Mouse (Mus musculus) kidney, postnatal 0 days (tissue): Measurements from ENCODE around the gene Myo18b. TPM values are rescaled to one million over a fixed set of nuclear protein-coding genes. Genes with fewer than 3 reads are reported as not detected.

Experiments
- ATAC-seq: fragments of 200-750 bp; cut with Nextera tagmentation; replicated peaks from 2 replicates; pipeline ENCODE4 v1.8.0; 2017; ENCODE audit warnings: low read depth, moderate number of reproducible peaks, moderate TSS enrichment, moderate library complexity; ENCODE audit not compliant: low FRiP score
- DNase-seq: peaks from one replicate; pipeline ENCODE4 v3.0.0-alpha.2; 2016; ENCODE audit warnings: low spot score
- H3K27ac ChIP-seq: fragments of 300-500 bp; sonication (generic); 2 replicates; pipeline ENCODE4 v1.5.1; 2014; ENCODE audit warnings: mild to moderate bottlenecking
- H3K27me3 ChIP-seq: fragments of 300-500 bp; sonication (generic); 2 replicates; pipeline ENCODE4 v1.6.1; 2014; ENCODE audit warnings: low read length, mixed read lengths; ENCODE audit not compliant: insufficient read depth
- H3K36me3 ChIP-seq: fragments of 300-500 bp; sonication (generic); 2 replicates; pipeline ENCODE4 v1.6.1; 2014; ENCODE audit warnings: low read length, mixed read lengths; ENCODE audit not compliant: insufficient read depth
- H3K4me1 ChIP-seq: fragments of 300-500 bp; sonication (generic); replicated peaks from 2 replicates; pipeline ENCODE4 v1.6.1; 2014; ENCODE audit warnings: antibody characterized with exemption, low read length, mixed read lengths; ENCODE audit not compliant: insufficient read depth
- H3K4me2 ChIP-seq: fragments of 300-500 bp; sonication (generic); 2 replicates; pipeline ENCODE4 v1.6.1; 2014; ENCODE audit warnings: mild to moderate bottlenecking, low read length, moderate library complexity, mixed read lengths
- H3K4me3 ChIP-seq: fragments of 300-500 bp; sonication (generic); replicated peaks from 2 replicates; pipeline ENCODE4 v1.5.1; 2014; ENCODE audit warnings: low read depth, low read length
- H3K9ac ChIP-seq: fragments of 300-500 bp; sonication (generic); 2 replicates; pipeline ENCODE4 v1.6.1; 2014; ENCODE audit warnings: low read depth, low read length
- H3K9me3 ChIP-seq: fragments of 300-500 bp; sonication (generic); replicated peaks from 2 replicates; pipeline ENCODE4 v1.6.1; 2016; ENCODE audit warnings: low read length, inconsistent platforms, mixed read lengths
- CTCF ChIP-seq: IDR thresholded peaks from 2 replicates; pipeline ENCODE4 v1.5.1; 2016; ENCODE audit warnings: antibody characterized with exemption, low read depth, mild to moderate bottlenecking, moderate library complexity
- WGBS: fragments of 180-500 bp; shearing (Covaris S2); extraction: QIAGEN DNeasy Blood & Tissue Kit; methylation state at CpG from one replicate; pipeline ENCODE4 v1.1.7; 2014; 5-methylcytosine and 5-hydroxymethylcytosine counted together
- polyA plus RNA-seq: library from polyadenylated mRNA; unstranded; fragments of >200 nt; fragmentation: Nextera tagmentation; extraction: Ambion mirVana; gene quantifications from 2 replicates; pipeline ENCODE4 v1.2.1, GENCODE M21; 2015

The Myo18b gene
- polyA plus RNA-seq, 1 experiment from 2014 or later = 0.13 TPM

- no peaks in the 10 kb centered on the region; the same call in 1 of the 2 replicates for H3K27me3 ChIP-seq
- no peaks in the 10 kb centered on the region; the same call in 1 of the 2 replicates for H3K4me1 ChIP-seq
- DNase-seq (no peak), ATAC-seq (no peak)
- H3K9me3 ChIP-seq = no peaks in the 10 kb centered on the region
- no peak overlapping the region for H3K4me2 ChIP-seq
- no peak overlapping the region for H3K4me3 ChIP-seq
- TF ChIP-seq CTCF = no peak
- H3K27ac ChIP-seq = no peak overlapping the region
- 78% methylated on average over 4 of the region's 4 CpGs for WGBS
- no peaks in the 10 kb centered on the region for H3K36me3 ChIP-seq
- no peak overlapping the region for H3K9ac ChIP-seq
Measured at GRCm38 (mm10) chr5:112652036-112652435, 244.1 kb downstream of the Myo18b start.

GRCm38 (mm10) chr5:112649164-112649702 is 246.9 kb downstream of the Myo18b start:
- H3K36me3 ChIP-seq = no peaks in the 10 kb centered on the region
- H3K4me1 ChIP-seq = no peaks in the 10 kb centered on the region
- no peak overlapping the region for H3K4me3 ChIP-seq
- ATAC-seq (no peak), DNase-seq (no peak)
- no peak overlapping the region for H3K9ac ChIP-seq
- no peaks in the 10 kb centered on the region for H3K27me3 ChIP-seq
- H3K9me3 ChIP-seq = no peaks in the 10 kb centered on the region
- no peak for TF ChIP-seq CTCF
- 79% methylated on average over 6 of the region's 6 CpGs for WGBS
- no peak overlapping the region for H3K27ac ChIP-seq
- no peak overlapping the region for H3K4me2 ChIP-seq

GRCm38 (mm10) chr5:112646871-112647270 is 249.3 kb downstream of the Myo18b start:
- Histone ChIP-seq H3K4me3 (no peak overlapping the region), H3K27ac (no peak overlapping the region), H3K27me3 (no peaks in the 10 kb centered on the region), H3K4me1 (no peaks in the 10 kb centered on the region), H3K36me3 (no peaks in the 10 kb centered on the region), H3K4me2 (no peak overlapping the region), H3K9ac (no peak overlapping the region), H3K9me3 (no peaks in the 10 kb centered on the region)
- WGBS = 92% methylated on average over 2 of the region's 2 CpGs
- ATAC-seq (no peak), DNase-seq (no peak)
- no peak for TF ChIP-seq CTCF

- Histone ChIP-seq H3K27me3 (no peaks in the 10 kb centered on the region), H3K36me3 (no peaks in the 10 kb centered on the region), H3K4me2 (no peak overlapping the region), H3K4me1 (no peaks in the 10 kb centered on the region), H3K4me3 (no peak overlapping the region), H3K27ac (no peak overlapping the region), H3K9me3 (no peaks in the 10 kb centered on the region), H3K9ac (no peak overlapping the region)
- no peak for TF ChIP-seq CTCF
- 89% methylated on average over 2 of the region's 2 CpGs for WGBS
- no peak for DNase-seq
- no peak for ATAC-seq
Measured at GRCm38 (mm10) chr5:112645535-112645934, 250.6 kb downstream of the Myo18b start.

GRCm38 (mm10) chr5:112643533-112644272 is 252.5 kb downstream of the Myo18b start:
- no peak for TF ChIP-seq CTCF
- ATAC-seq = no peak
- Histone ChIP-seq H3K4me2 (no peak overlapping the region), H3K36me3 (no peaks in the 10 kb centered on the region), H3K9ac (no peak overlapping the region), H3K27ac (no peak overlapping the region), H3K9me3 (no peaks in the 10 kb centered on the region), H3K4me1 (no peaks in the 10 kb centered on the region), H3K4me3 (no peak overlapping the region), H3K27me3 (no peaks in the 10 kb centered on the region)
- WGBS = 56% methylated on average over 19 of the region's 20 CpGs
- no peak for DNase-seq

- WGBS = 60% methylated on average over 10 of the region's 10 CpGs
- Histone ChIP-seq H3K4me1 (no peaks in the 10 kb centered on the region), H3K27ac (no peak overlapping the region), H3K9ac (no peak overlapping the region), H3K36me3 (no peaks in the 10 kb centered on the region), H3K9me3 (no peaks in the 10 kb centered on the region), H3K4me3 (no peak overlapping the region), H3K27me3 (no peaks in the 10 kb centered on the region), H3K4me2 (no peak overlapping the region)
- no peak for ATAC-seq
- DNase-seq = no peak
- peak; percentile 65 for TF ChIP-seq CTCF
Measured at GRCm38 (mm10) chr5:112642731-112643130, 253.4 kb downstream of the Myo18b start.
